Mouse (Mus musculus): ENCODE data around the gene Apbb2.

- TF ChIP-seq CTCF (IDR thresholded peaks at IDR 0.05) (no peak), EP300 (IDR thresholded peaks at IDR 0.05) (no peak)
Observed at GRCm38 (mm10) chr5:66413402-66413801, 205.2 kb downstream of the Apbb2 start.

Measured in lung, postnatal 0 days (tissue).